Mouse (Mus musculus) liver, embryonic 11.5 days (tissue): ENCODE results near the gene Pde3b. TPM values are rescaled to one million over a fixed set of nuclear protein-coding genes. Genes with fewer than 3 reads are reported as not detected.
"Not testable (repeated sequence)": the region's sequence is repeated elsewhere in the genome, so short reads cannot be mapped to it uniquely, and the experiment has no call there.

ENCODE experiments used
- ATAC-seq: fragments of 200-750 bp; cut with Nextera tagmentation; replicated peaks from 2 replicates; pipeline ENCODE4 v1.8.0; 2017; ENCODE audit warnings: moderate number of reproducible peaks, mild to moderate bottlenecking, moderate TSS enrichment, moderate library complexity; ENCODE audit not compliant: low FRiP score
- DNase-seq: peaks from one replicate; pipeline ENCODE4 v3.0.0-alpha.2; 2017; ENCODE audit warnings: low spot score
- H3K27ac ChIP-seq: fragments of 300-500 bp; sonication (generic); 2 replicates; pipeline ENCODE4 v1.5.1; 2014; ENCODE audit warnings: mild to moderate bottlenecking, low read depth, low read length, control low read depth
- H3K27me3 ChIP-seq: fragments of 300-500 bp; sonication (generic); replicated peaks from 2 replicates; pipeline ENCODE4 v1.6.1; 2014; ENCODE audit warnings: low read length, mixed read lengths; ENCODE audit not compliant: control insufficient read depth, insufficient read depth
- H3K36me3 ChIP-seq: fragments of 300-500 bp; sonication (generic); 2 replicates; pipeline ENCODE4 v1.6.1; 2014; ENCODE audit warnings: mild to moderate bottlenecking, low read length, moderate library complexity, mixed read lengths; ENCODE audit not compliant: control insufficient read depth, insufficient read depth
- H3K4me1 ChIP-seq: fragments of 300-500 bp; sonication (generic); replicated peaks from 2 replicates; pipeline ENCODE4 v1.6.1; 2014; ENCODE audit warnings: low read length, mixed read lengths; ENCODE audit not compliant: control insufficient read depth, insufficient read depth
- H3K4me2 ChIP-seq: fragments of 300-500 bp; sonication (generic); 2 replicates; pipeline ENCODE4 v1.6.1; 2014; ENCODE audit warnings: mild to moderate bottlenecking, control low read depth, moderate library complexity
- H3K4me3 ChIP-seq: fragments of 300-500 bp; sonication (generic); 2 replicates; pipeline ENCODE4 v1.5.1; 2014; ENCODE audit warnings: low read depth, low read length, control low read depth
- H3K9ac ChIP-seq: fragments of 300-500 bp; sonication (generic); 2 replicates; pipeline ENCODE4 v1.6.1; 2014; ENCODE audit warnings: low read depth, low read length, control low read depth
- H3K9me3 ChIP-seq: fragments of 300-500 bp; sonication (generic); 2 replicates; pipeline ENCODE4 v1.6.1; 2016; ENCODE audit warnings: low read length, inconsistent platforms, mixed read lengths; ENCODE audit not compliant: control insufficient read depth
- WGBS: fragments of 180-500 bp; shearing (Covaris S2); extraction: QIAGEN DNeasy Blood & Tissue Kit; methylation state at CpG from one replicate; pipeline ENCODE4 v1.1.7; 2014; 5-methylcytosine and 5-hydroxymethylcytosine counted together
- polyA plus RNA-seq: library from polyadenylated mRNA; unstranded; fragments of >200 nt; fragmentation: Nextera tagmentation; extraction: Ambion mirVana; gene quantifications from 2 replicates; pipeline ENCODE4 v1.2.1, GENCODE M21; 2014

Pde3b gene
- polyA plus RNA-seq = 6.2 and 7.4 TPM in 2 replicates

GRCm38 (mm10) chr7:114414421-114415335, at the start of gene Pde3b:
Gene Pde3b, plus strand, starts transcription at chr7:114415281.
- Histone ChIP-seq H3K27ac (peak within 1 kb of the TSS; percentile 79), H3K27me3 (0 out of 2 replicates have a peak, but pooled peaks cover 2% of the 10 kb centered on the region), H3K36me3 (no peaks in the 10 kb centered on the region), H3K4me3 (peak within 1 kb of the TSS; percentile 88), H3K9me3 (no peaks in the 10 kb centered on the region), H3K9ac (peak within 1 kb of the TSS; percentile 88), H3K4me1 (peaks cover 8% of the 10 kb centered on the region), H3K4me2 (peak within 1 kb of the TSS; percentile 97)
- ATAC-seq (peak; percentile 79), DNase-seq (no peak)
- 2% methylated on average over 65 of the region's 70 CpGs for WGBS

GRCm38 (mm10) chr7:114402130-114402529, 13.0 kb upstream of the Pde3b start:
- H3K27ac ChIP-seq = no peak overlapping the region
- H3K4me3 ChIP-seq = no peak overlapping the region
- H3K4me2 ChIP-seq = no peak overlapping the region
- WGBS = 81% methylated on average over 3 of the region's 3 CpGs
- no peak overlapping the region for H3K9ac ChIP-seq
- ATAC-seq = no peak
- H3K9me3 ChIP-seq = no peaks in the 10 kb centered on the region
- H3K27me3 ChIP-seq = no peaks in the 10 kb centered on the region
- no peak for DNase-seq
- H3K36me3 ChIP-seq = no peaks in the 10 kb centered on the region
- H3K4me1 ChIP-seq = no peaks in the 10 kb centered on the region

GRCm38 (mm10) chr7:114415336-114416020, 397 bp downstream of the Pde3b start:
- WGBS = under 1% methylated on average over 89 of the region's 103 CpGs

GRCm38 (mm10) chr7:114416021-114416845, 1.2 kb downstream of the Pde3b start:
- Histone ChIP-seq H3K4me1 (peaks cover 8% of the 10 kb centered on the region), H3K36me3 (no peaks in the 10 kb centered on the region), H3K9me3 (no peaks in the 10 kb centered on the region), H3K27ac (peak overlapping the region; percentile 79; the same call in 1 of the 2 replicates), H3K4me3 (peak overlapping the region; percentile 88), H3K4me2 (peak overlapping the region; percentile 97), H3K9ac (peak overlapping the region; percentile 88), H3K27me3 (0 out of 2 replicates have a peak, but pooled peaks cover 2% of the 10 kb centered on the region)
- under 1% methylated on average over 66 of the region's 66 CpGs for WGBS
- ATAC-seq (peak; percentile 31), DNase-seq (peak; percentile 64)

More at GRCm38 (mm10) chr7:114415336-114416020, 397 bp downstream of the Pde3b start:
- Histone ChIP-seq H3K27ac (peak overlapping the region; percentile 79), H3K27me3 (0 out of 2 replicates have a peak, but pooled peaks cover 2% of the 10 kb centered on the region), H3K4me3 (peak overlapping the region; percentile 88), H3K9me3 (no peaks in the 10 kb centered on the region), H3K4me2 (peak overlapping the region; percentile 97), H3K4me1 (peaks cover 8% of the 10 kb centered on the region), H3K36me3 (no peaks in the 10 kb centered on the region), H3K9ac (peak overlapping the region; percentile 88)
- ATAC-seq (peak; percentile 65), DNase-seq (peak; percentile 72)

- H3K27me3 ChIP-seq, ATAC-seq, H3K4me2 ChIP-seq, H3K9ac ChIP-seq, H3K4me3 ChIP-seq, H3K9me3 ChIP-seq, H3K4me1 ChIP-seq, DNase-seq, H3K27ac ChIP-seq, H3K36me3 ChIP-seq: not testable (repeated sequence)
- 58% methylated on average over 3 of the region's 3 CpGs for WGBS
Observed at GRCm38 (mm10) chr7:114419331-114419730, 4.2 kb downstream of the Pde3b start.

- no peak for ATAC-seq
Observed at GRCm38 (mm10) chr7:114420918-114421317, 5.8 kb downstream of the Pde3b start.

GRCm38 (mm10) chr7:114422224-114422623, 7.1 kb downstream of the Pde3b start:
- no peak overlapping the region for H3K4me3 ChIP-seq
- H3K9me3 ChIP-seq = no peaks in the 10 kb centered on the region
- no peak overlapping the region for H3K9ac ChIP-seq
- no peaks in the 10 kb centered on the region for H3K27me3 ChIP-seq
- no peak overlapping the region for H3K4me2 ChIP-seq
- no peak for ATAC-seq
- H3K36me3 ChIP-seq = no peaks in the 10 kb centered on the region
- 67% methylated on average over 3 of the region's 3 CpGs for WGBS
- H3K4me1 ChIP-seq = peaks cover 6% of the 10 kb centered on the region
- no peak for DNase-seq
- no peak overlapping the region for H3K27ac ChIP-seq

More at GRCm38 (mm10) chr7:114420918-114421317, 5.8 kb downstream of the Pde3b start:
- Histone ChIP-seq H3K27ac (no peak overlapping the region), H3K4me3 (no peak overlapping the region), H3K36me3 (no peaks in the 10 kb centered on the region), H3K9me3 (no peaks in the 10 kb centered on the region), H3K9ac (no peak overlapping the region), H3K27me3 (no peaks in the 10 kb centered on the region), H3K4me1 (peaks cover 8% of the 10 kb centered on the region), H3K4me2 (no peak overlapping the region)
- DNase-seq = no peak
- WGBS = 64% methylated on average over 4 of the region's 4 CpGs

- no peak for ATAC-seq
- WGBS = 83% methylated on average over 5 of the region's 5 CpGs
Observed at GRCm38 (mm10) chr7:114429768-114430167, 14.7 kb downstream of the Pde3b start.

More at GRCm38 (mm10) chr7:114429768-114430167, 14.7 kb downstream of the Pde3b start:
- no peaks in the 10 kb centered on the region for H3K4me1 ChIP-seq
- no peak for DNase-seq
- H3K27ac ChIP-seq = no peak overlapping the region
- no peaks in the 10 kb centered on the region for H3K27me3 ChIP-seq
- H3K36me3 ChIP-seq = no peaks in the 10 kb centered on the region
- H3K4me2 ChIP-seq = no peak overlapping the region
- no peak overlapping the region for H3K4me3 ChIP-seq
- H3K9ac ChIP-seq = no peak overlapping the region
- H3K9me3 ChIP-seq = no peaks in the 10 kb centered on the region
